Mouse (Mus musculus): ENCODE measurements around the gene Slc43a3. TPM values are rescaled to one million over a fixed set of nuclear protein-coding genes. Genes with fewer than 3 reads are reported as not detected.
"Not testable (repeated sequence)": the region's sequence is repeated elsewhere in the genome, so short reads cannot be mapped to it uniquely, and the experiment has no call there.

Gene Slc43a3
- polyA plus RNA-seq (2015; fragmentation: Nextera tagmentation; extraction: Ambion mirVana) = 4.8 and 5.4 TPM in 2 replicates

- no peaks in the 10 kb centered on the region for H3K27me3 ChIP-seq
- H3K4me1 ChIP-seq (replicated peaks) = peaks cover 16% of the 10 kb centered on the region
- H3K9ac ChIP-seq (replicated peaks) = peak within 1 kb of the TSS; percentile 46; the same call in 1 of the 2 replicates
- no peaks in the 10 kb centered on the region for H3K9me3 ChIP-seq
- peak within 1 kb of the TSS; percentile 30 for H3K4me3 ChIP-seq (replicated peaks)
- peak within 1 kb of the TSS; percentile 54 for H3K4me2 ChIP-seq (replicated peaks)
- H3K36me3 ChIP-seq = no peaks in the 10 kb centered on the region
- peak; percentile 76 for ATAC-seq
- 25% methylated on average over 34 of the region's 38 CpGs for WGBS
- no peak within 1 kb of the TSS for H3K27ac ChIP-seq
These were observed at the start of gene Slc43a3 for GRCm38 (mm10) chr2:84936474-84937429. Slc43a3 (plus strand) TSS chr2:84936579.

GRCm38 (mm10) chr2:84886821-84887281, 49.5 kb upstream of the Slc43a3 start:
- 0% methylated on average over 21 of the region's 39 CpGs for WGBS
- peak; percentile 59 for ATAC-seq

DNA sequence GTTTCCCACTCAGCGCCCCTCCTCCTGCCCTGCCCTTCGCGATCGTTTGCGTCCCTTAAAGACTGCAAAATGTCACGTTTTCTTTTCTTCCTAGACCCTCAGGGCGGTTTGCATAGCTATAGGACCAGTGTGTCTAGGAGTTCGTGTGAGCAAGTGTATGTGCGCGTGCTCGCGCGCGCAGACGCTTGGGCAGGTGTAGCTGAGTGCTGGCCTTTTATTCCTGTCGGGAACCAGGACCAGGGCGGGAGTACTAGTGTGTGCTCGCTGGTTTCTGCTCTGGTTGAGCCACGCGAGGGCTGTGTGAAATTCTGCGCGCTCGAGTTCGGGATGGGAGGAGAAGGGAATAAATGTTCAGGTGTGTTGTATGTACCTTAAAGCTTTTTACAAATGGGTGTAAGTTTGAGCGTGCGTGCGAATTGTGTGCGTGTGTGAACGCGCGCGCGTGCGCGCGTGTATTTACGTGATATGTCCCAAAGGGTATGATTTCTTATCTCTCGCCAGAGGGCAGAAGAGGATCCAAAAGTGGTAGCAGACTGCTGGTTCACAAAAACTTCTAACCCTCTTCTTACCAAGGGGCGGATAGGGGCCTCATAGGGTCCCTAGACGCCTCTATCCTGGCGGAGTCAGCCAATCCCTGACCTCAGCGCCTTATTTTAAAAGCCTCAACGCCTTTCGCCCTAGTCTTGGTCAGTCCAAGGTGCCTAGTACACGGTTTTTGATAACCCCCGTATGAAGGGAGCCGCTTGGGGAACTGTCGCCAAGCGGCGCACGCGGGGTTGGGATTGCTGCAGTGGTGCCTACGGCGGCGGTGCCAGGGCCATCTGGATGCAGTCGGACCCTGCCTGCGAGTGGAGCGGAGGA, 48.7 kb upstream of the Slc43a3 start:
- H3K27ac ChIP-seq = no peak overlapping the region
- no peaks in the 10 kb centered on the region for H3K36me3 ChIP-seq
- H3K9me3 ChIP-seq = no peaks in the 10 kb centered on the region
- H3K4me3 ChIP-seq (replicated peaks) = peak overlapping the region; percentile 72
- under 1% methylated on average over 58 of the region's 58 CpGs for WGBS
- H3K4me1 ChIP-seq (replicated peaks) = peaks cover 57% of the 10 kb centered on the region
- peaks cover 85% of the 10 kb centered on the region for H3K27me3 ChIP-seq
- H3K4me2 ChIP-seq (replicated peaks) = peak overlapping the region; percentile 92
- peak overlapping the region; percentile 70 for H3K9ac ChIP-seq (replicated peaks)
- ATAC-seq = peak; percentile 35

More at GRCm38 (mm10) chr2:84886821-84887281, 49.5 kb upstream of the Slc43a3 start:
- Histone ChIP-seq H3K27ac (peak overlapping the region; percentile 44; the same call in 1 of the 2 replicates), H3K9me3 (no peaks in the 10 kb centered on the region), H3K4me3 (replicated peaks) (peak overlapping the region; percentile 72), H3K27me3 (peaks cover 88% of the 10 kb centered on the region), H3K9ac (replicated peaks) (peak overlapping the region; percentile 70), H3K36me3 (no peaks in the 10 kb centered on the region), H3K4me2 (replicated peaks) (peak overlapping the region; percentile 92), H3K4me1 (replicated peaks) (peaks cover 60% of the 10 kb centered on the region)

- ATAC-seq = no peak
- Histone ChIP-seq H3K9ac (replicated peaks) (peak overlapping the region; percentile 32; the same call in 1 of the 2 replicates), H3K4me1 (replicated peaks) (peaks cover 46% of the 10 kb centered on the region), H3K27ac (no peak overlapping the region), H3K27me3 (peaks cover 74% of the 10 kb centered on the region), H3K4me3 (replicated peaks) (peak overlapping the region; percentile 32), H3K9me3 (no peaks in the 10 kb centered on the region), H3K36me3 (no peaks in the 10 kb centered on the region), H3K4me2 (replicated peaks) (peak overlapping the region; percentile 51)
- under 1% methylated on average over 28 of the region's 28 CpGs for WGBS
These were observed 47.6 kb upstream of the Slc43a3 start for GRCm38 (mm10) chr2:84888657-84889315.

DNA sequence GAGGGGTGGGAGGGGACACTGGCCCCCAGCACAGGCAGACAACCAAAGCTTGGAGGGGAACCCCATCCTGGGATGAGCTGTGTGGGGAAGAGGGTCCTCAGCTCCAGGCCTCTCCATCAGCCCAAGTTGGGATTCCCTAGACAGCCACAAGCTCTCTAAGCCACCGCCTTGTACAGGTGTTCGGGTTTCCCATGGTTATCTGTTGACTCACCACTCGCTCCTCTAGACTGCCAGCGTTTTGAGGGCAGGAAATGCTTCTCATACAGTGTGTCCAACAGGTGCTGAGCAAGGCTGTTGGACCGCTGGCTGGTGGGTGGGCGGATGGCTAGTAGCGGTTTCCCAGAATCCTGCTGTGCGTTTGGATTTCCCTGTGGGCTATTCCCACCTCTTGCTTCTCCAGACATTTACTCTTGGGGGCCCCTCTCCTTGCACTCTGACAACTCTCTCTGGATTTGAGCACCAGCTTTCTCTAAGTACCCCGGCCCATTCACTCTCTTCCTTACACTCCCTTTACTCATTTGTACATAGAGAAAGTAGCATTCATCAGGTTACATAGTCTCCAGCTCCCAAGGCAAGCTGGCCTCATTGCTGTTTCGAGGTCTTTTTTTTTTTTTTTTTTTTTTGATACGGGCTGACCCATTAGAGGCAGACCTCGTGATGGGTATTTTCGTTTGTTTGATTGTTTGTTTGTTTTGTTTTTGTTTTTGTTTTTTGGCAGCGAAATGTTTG, 46.9 kb upstream of the Slc43a3 start:
- Histone ChIP-seq H3K4me2 (replicated peaks) (peak overlapping the region; percentile 51), H3K9me3 (no peaks in the 10 kb centered on the region), H3K27me3 (peaks cover 68% of the 10 kb centered on the region), H3K36me3 (no peaks in the 10 kb centered on the region), H3K4me3 (replicated peaks) (peak overlapping the region; percentile 32), H3K4me1 (replicated peaks) (peaks cover 42% of the 10 kb centered on the region), H3K9ac (replicated peaks) (peak overlapping the region; percentile 32; the same call in 1 of the 2 replicates), H3K27ac (no peak overlapping the region)
- peak; percentile 3; the same call in 1 of the 2 replicates for ATAC-seq
- 13% methylated on average over 14 of the region's 14 CpGs for WGBS

GRCm38 (mm10) chr2:84890045-84890340, 46.4 kb upstream of the Slc43a3 start:
- Histone ChIP-seq H3K4me1 (replicated peaks) (peaks cover 40% of the 10 kb centered on the region), H3K4me2 (replicated peaks) (no peak overlapping the region), H3K9me3 (no peaks in the 10 kb centered on the region), H3K27me3 (peaks cover 62% of the 10 kb centered on the region), H3K9ac (replicated peaks) (no peak overlapping the region), H3K4me3 (replicated peaks) (no peak overlapping the region), H3K27ac (no peak overlapping the region), H3K36me3 (no peaks in the 10 kb centered on the region)
- ATAC-seq = no peak
- under 1% methylated on average over 5 of the region's 5 CpGs for WGBS

- no peak overlapping the region for H3K27ac ChIP-seq
These were observed 43.0 kb upstream of the Slc43a3 start for GRCm38 (mm10) chr2:84893359-84893758.

DNA sequence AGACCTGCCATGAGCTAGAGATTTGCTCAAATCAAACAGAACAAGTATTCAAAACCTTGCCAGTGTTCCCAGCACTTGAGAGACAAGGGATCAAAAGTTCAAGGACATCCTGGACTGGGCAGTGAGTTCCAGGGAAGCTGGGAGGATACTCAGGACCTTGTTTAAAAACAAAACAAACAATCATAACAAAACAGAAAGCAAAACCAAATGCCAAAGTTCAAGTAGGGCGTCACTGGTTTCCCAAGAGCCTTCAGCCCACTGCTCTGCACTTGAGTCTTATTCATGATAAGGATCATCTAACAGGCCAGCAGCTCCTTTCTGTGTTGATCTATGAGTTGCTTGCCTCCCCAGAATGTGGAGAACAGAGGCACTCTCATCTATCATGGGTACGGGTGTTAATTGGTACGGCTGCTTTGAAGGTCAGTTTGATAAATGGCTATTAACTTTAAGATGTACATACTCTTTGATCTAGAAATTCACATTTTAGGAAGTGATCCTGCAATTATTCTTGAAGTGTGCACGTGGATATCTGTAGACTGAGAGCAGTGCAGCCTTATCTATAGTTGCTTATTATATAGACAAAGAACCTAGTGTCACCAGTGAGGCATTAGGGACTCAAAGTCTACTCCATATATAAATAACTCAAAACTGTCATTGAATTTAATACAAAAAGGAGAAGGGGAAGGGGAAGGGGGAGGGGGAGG, 40.7 kb upstream of the Slc43a3 start:
- whole genome bisulfite sequencing = 72% methylated on average over 4 of the region's 4 CpGs
- Histone ChIP-seq H3K4me1 (replicated peaks) (no peaks in the 10 kb centered on the region; the same call in 1 of the 2 replicates), H3K4me2 (replicated peaks) (no peak overlapping the region), H3K36me3 (no peaks in the 10 kb centered on the region), H3K27me3 (peaks cover 16% of the 10 kb centered on the region; the same call in 1 of the 2 replicates), H3K9ac (replicated peaks) (no peak overlapping the region), H3K27ac (no peak overlapping the region), H3K9me3 (no peaks in the 10 kb centered on the region), H3K4me3 (replicated peaks) (no peak overlapping the region)
- no peak for ATAC-seq

More at GRCm38 (mm10) chr2:84893359-84893758, 43.0 kb upstream of the Slc43a3 start:
- Histone ChIP-seq H3K9ac (replicated peaks) (no peak overlapping the region), H3K27me3 (peaks cover 30% of the 10 kb centered on the region), H3K4me2 (replicated peaks) (no peak overlapping the region), H3K9me3 (no peaks in the 10 kb centered on the region), H3K4me1 (replicated peaks) (peaks cover 11% of the 10 kb centered on the region), H3K4me3 (replicated peaks) (no peak overlapping the region), H3K36me3 (no peaks in the 10 kb centered on the region)
- ATAC-seq = no peak
- 39% methylated on average over 6 of the region's 6 CpGs for WGBS

- H3K4me1 ChIP-seq (replicated peaks); H3K4me3 ChIP-seq (replicated peaks): not testable (repeated sequence)
- 92% methylated on average over 6 of the region's 6 CpGs for WGBS
These were observed 39.7 kb upstream of the Slc43a3 start for GRCm38 (mm10) chr2:84896686-84897085.

DNA sequence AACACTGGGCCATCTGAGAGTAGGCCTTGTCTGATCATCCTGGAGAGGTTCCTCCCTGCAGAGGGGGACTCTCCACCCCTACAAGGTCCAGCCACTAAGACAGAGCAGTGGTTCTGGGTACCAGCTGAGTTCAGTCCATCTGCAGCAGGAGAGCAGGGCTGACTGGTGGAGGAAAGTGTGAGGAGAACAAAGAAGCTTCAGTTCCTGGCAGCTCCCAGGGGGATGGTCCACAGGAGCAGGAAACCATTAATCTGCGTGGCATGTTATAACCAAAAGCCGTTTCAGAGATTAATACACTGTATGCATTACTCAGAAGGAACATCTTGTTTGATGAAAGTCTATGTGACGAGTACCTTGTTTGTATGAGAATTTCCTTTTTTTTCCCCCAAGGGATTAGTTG, 23.7 kb upstream of the Slc43a3 start:
- no peaks in the 10 kb centered on the region for H3K36me3 ChIP-seq
- no peaks in the 10 kb centered on the region for H3K9me3 ChIP-seq
- H3K9ac ChIP-seq (replicated peaks) = no peak overlapping the region
- H3K27ac ChIP-seq = no peak overlapping the region
- no peak overlapping the region for H3K4me3 ChIP-seq (replicated peaks)
- 71% methylated on average over 3 of the region's 3 CpGs for WGBS
- ATAC-seq = no peak
- no peak overlapping the region for H3K4me2 ChIP-seq (replicated peaks)
- no peaks in the 10 kb centered on the region for H3K4me1 ChIP-seq (replicated peaks)
- H3K27me3 ChIP-seq = no peaks in the 10 kb centered on the region

More at GRCm38 (mm10) chr2:84896686-84897085, 39.7 kb upstream of the Slc43a3 start:
- ATAC-seq; H3K36me3 ChIP-seq; H3K4me2 ChIP-seq (replicated peaks); H3K27me3 ChIP-seq; H3K27ac ChIP-seq; H3K9me3 ChIP-seq; H3K9ac ChIP-seq (replicated peaks): not testable (repeated sequence)

Measured in midbrain, embryonic 13.5 days (tissue).